Mouse (Mus musculus) G1E-ER4 (cell line): ENCODE results near the gene Glt6d1. TPM values are rescaled to one million over a fixed set of nuclear protein-coding genes. Genes with fewer than 3 reads are reported as not detected.
"Not testable (repeated sequence)": the region's sequence is repeated elsewhere in the genome, so short reads cannot be mapped to it uniquely, and the experiment has no call there.

Experiments
- GATA1 ChIP-seq: IDR thresholded peaks from one replicate; pipeline ENCODE4 v1.8.0; 2012; ENCODE audit warnings: low read length, inconsistent platforms
- polyA plus RNA-seq: library from polyadenylated mRNA; stranded (reverse); fragments of >175 nt; gene quantifications from 2 replicates; pipeline ENCODE4 v1.2.3, GENCODE M21; 2012

The Glt6d1 gene
- polyA plus RNA-seq = not detected in 2 replicates

- not testable (repeated sequence) for TF ChIP-seq GATA1
Observed at GRCm38 (mm10) chr2:25815748-25816147, at the start of gene Glt6d1. Glt6d1 (minus strand) TSS chr2:25815848.

GRCm38 (mm10) chr2:25865412-25865811 lies 49.8 kb upstream of the Glt6d1 start:
- TF ChIP-seq GATA1 = no peak

- TF ChIP-seq GATA1 = no peak
Observed at GRCm38 (mm10) chr2:25864230-25864629, 48.6 kb upstream of the Glt6d1 start.

GRCm38 (mm10) chr2:25863337-25864131 lies 47.9 kb upstream of the Glt6d1 start, which contains the start of gene Kcnt1:
Kcnt1 (plus strand) TSS chr2:25863734.
- TF ChIP-seq GATA1 = no peak

- no peak for TF ChIP-seq GATA1
Observed at GRCm38 (mm10) chr2:25862696-25863270, 47.1 kb upstream of the Glt6d1 start.

GRCm38 (mm10) chr2:25862038-25862437 lies 46.4 kb upstream of the Glt6d1 start:
- TF ChIP-seq GATA1 = no peak

- TF ChIP-seq GATA1 = no peak
Observed at GRCm38 (mm10) chr2:25859891-25860290, 44.2 kb upstream of the Glt6d1 start.

- TF ChIP-seq GATA1 = no peak
Observed at GRCm38 (mm10) chr2:25853998-25854397, 38.4 kb upstream of the Glt6d1 start.

GRCm38 (mm10) chr2:25852626-25853025 lies 37.0 kb upstream of the Glt6d1 start:
- no peak for TF ChIP-seq GATA1

GRCm38 (mm10) chr2:25850330-25850729 lies 34.7 kb upstream of the Glt6d1 start:
- no peak for TF ChIP-seq GATA1

- TF ChIP-seq GATA1 = no peak
Observed at GRCm38 (mm10) chr2:25847226-25847625, 31.6 kb upstream of the Glt6d1 start, which contains the start of gene Sohlh1. Sohlh1 (minus strand) TSS chr2:25847248.

- TF ChIP-seq GATA1 = no peak
Observed at GRCm38 (mm10) chr2:25846516-25846915, 30.9 kb upstream of the Glt6d1 start.

- no peak for TF ChIP-seq GATA1
Observed at GRCm38 (mm10) chr2:25844097-25844496, 28.4 kb upstream of the Glt6d1 start.

GRCm38 (mm10) chr2:25842758-25843157 lies 27.1 kb upstream of the Glt6d1 start:
- no peak for TF ChIP-seq GATA1

- no peak for TF ChIP-seq GATA1
Observed at GRCm38 (mm10) chr2:25842161-25842560, 26.5 kb upstream of the Glt6d1 start.

GRCm38 (mm10) chr2:25836291-25836690 lies 20.6 kb upstream of the Glt6d1 start:
- no peak for TF ChIP-seq GATA1

GRCm38 (mm10) chr2:25830786-25831185 lies 15.1 kb upstream of the Glt6d1 start:
- TF ChIP-seq GATA1 = no peak
